Mouse (Mus musculus) forebrain, embryonic 14.5 days (tissue): Measurements from ENCODE around the gene Elf2. TPM values are rescaled to one million over a fixed set of nuclear protein-coding genes. Genes with fewer than 3 reads are reported as not detected.
A peak's percentile ranks its signal among the peaks of the same experiment; 100 is the strongest.

Experiments used
- ATAC-seq: fragments of 200-750 bp; cut with Nextera tagmentation; 2 replicates; pipeline ENCODE4 v1.8.0; 2017; ENCODE audit warnings: mild to moderate bottlenecking, moderate library complexity
- DNase-seq: peaks from one replicate; pipeline ENCODE4 v3.0.0-alpha.2; 2015; ENCODE audit warnings: low spot score
- H3K27ac ChIP-seq: fragments of 300-500 bp; sonication (generic); 2 replicates; pipeline ENCODE4 v1.5.1; 2014; ENCODE audit warnings: low read depth, mild to moderate bottlenecking, control low read depth, low read length, moderate library complexity
- H3K27me3 ChIP-seq: fragments of 300-500 bp; sonication (generic); replicated peaks from 2 replicates; pipeline ENCODE4 v1.6.1; 2014; ENCODE audit warnings: low read length, control low read depth, mixed read lengths; ENCODE audit not compliant: control insufficient read depth, insufficient read depth
- H3K36me3 ChIP-seq: fragments of 300-500 bp; sonication (generic); 2 replicates; pipeline ENCODE4 v1.6.1; 2014; ENCODE audit warnings: low read length, control low read depth; ENCODE audit not compliant: control insufficient read depth, insufficient read depth
- H3K4me1 ChIP-seq: fragments of 300-500 bp; sonication (generic); 2 replicates; pipeline ENCODE4 v1.6.1; 2014; ENCODE audit warnings: antibody characterized with exemption, low read length, control low read depth; ENCODE audit not compliant: control insufficient read depth, insufficient read depth
- H3K4me2 ChIP-seq: fragments of 300-500 bp; sonication (generic); 2 replicates; pipeline ENCODE4 v1.6.1; 2014; ENCODE audit warnings: mild to moderate bottlenecking, control low read depth, low read length
- H3K4me3 ChIP-seq: fragments of 300-500 bp; sonication (generic); 2 replicates; pipeline ENCODE4 v1.5.1; 2014; ENCODE audit warnings: low read depth, low read length, control low read depth
- H3K9ac ChIP-seq: fragments of 300-500 bp; sonication (generic); 2 replicates; pipeline ENCODE4 v1.6.1; 2014; ENCODE audit warnings: mild to moderate bottlenecking, low read length, control low read depth, moderate library complexity
- H3K9me3 ChIP-seq: fragments of 300-500 bp; sonication (generic); replicated peaks from 2 replicates; pipeline ENCODE4 v1.6.1; 2016; ENCODE audit warnings: low read length, control low read depth, mixed read lengths; ENCODE audit not compliant: control insufficient read depth
- WGBS: fragments of 180-500 bp; shearing (Covaris S2); extraction: QIAGEN DNeasy Blood & Tissue Kit; methylation state at CpG from one replicate; pipeline ENCODE4 v1.1.7; 2014; 5-methylcytosine and 5-hydroxymethylcytosine counted together
- polyA plus RNA-seq: library from polyadenylated mRNA; unstranded; fragments of >200 nt; fragmentation: Nextera tagmentation; extraction: Ambion mirVana; gene quantifications from 2 replicates; pipeline ENCODE4 v1.2.1, GENCODE M21; 2014

Elf2 gene
- polyA plus RNA-seq = 37.2 and 49.9 TPM in 2 replicates

GRCm38 (mm10) chr3:51340552-51341267, at the start of gene Elf2:
Gene Elf2, minus strand, starts transcription at chr3:51340663.
- peaks cover 5% of the 10 kb centered on the region; the same call in 1 of the 2 replicates for H3K4me1 ChIP-seq
- ATAC-seq (peak; percentile 86), DNase-seq (peak; percentile 92)
- H3K4me2 ChIP-seq = peak within 1 kb of the TSS; percentile 82
- H3K27ac ChIP-seq = peak within 1 kb of the TSS; percentile 100
- no peaks in the 10 kb centered on the region for H3K9me3 ChIP-seq
- H3K4me3 ChIP-seq = peak within 1 kb of the TSS; percentile 95
- H3K9ac ChIP-seq = peak within 1 kb of the TSS; percentile 95
- under 1% methylated on average over 54 of the region's 87 CpGs for WGBS
- H3K27me3 ChIP-seq = no peaks in the 10 kb centered on the region
- no peaks in the 10 kb centered on the region for H3K36me3 ChIP-seq

GRCm38 (mm10) chr3:51388904-51389303, 48.4 kb upstream of the Elf2 start:
- DNase-seq = no peak
- Histone ChIP-seq H3K36me3 (no peaks in the 10 kb centered on the region), H3K4me3 (no peak overlapping the region), H3K9me3 (no peaks in the 10 kb centered on the region), H3K4me2 (peak overlapping the region; percentile 15; the same call in 1 of the 2 replicates), H3K27ac (no peak overlapping the region), H3K27me3 (no peaks in the 10 kb centered on the region), H3K4me1 (no peaks in the 10 kb centered on the region), H3K9ac (no peak overlapping the region)
- no peak for ATAC-seq
- 9% methylated on average over 13 of the region's 13 CpGs for WGBS

DNA sequence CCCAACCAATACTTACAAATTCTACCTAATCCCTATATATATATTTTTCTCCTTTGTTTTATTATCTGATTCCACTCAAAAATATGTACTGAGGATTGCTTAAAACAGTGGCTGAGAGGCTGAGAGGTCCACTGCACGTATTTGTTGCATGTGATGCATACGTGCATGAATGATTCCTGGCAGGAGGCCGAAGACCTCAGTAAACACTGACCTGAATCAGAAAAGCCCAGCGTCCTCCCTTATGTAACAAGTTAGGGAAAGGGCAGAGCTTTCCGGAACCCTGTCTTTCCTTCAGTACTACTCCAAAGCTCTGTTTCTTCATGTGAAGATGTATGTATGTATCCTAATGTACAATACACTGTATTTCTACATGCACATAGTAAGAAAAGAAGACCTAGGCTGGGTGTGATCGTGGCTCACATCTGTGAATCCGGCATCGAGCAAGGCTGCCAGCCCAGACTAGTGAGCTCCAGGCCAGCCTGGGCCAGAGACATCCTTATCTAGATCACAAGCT, 47.5 kb upstream of the Elf2 start:
- Histone ChIP-seq H3K9me3 (no peaks in the 10 kb centered on the region), H3K27ac (no peak overlapping the region), H3K9ac (no peak overlapping the region), H3K36me3 (no peaks in the 10 kb centered on the region), H3K4me3 (no peak overlapping the region), H3K4me1 (no peaks in the 10 kb centered on the region), H3K27me3 (no peaks in the 10 kb centered on the region), H3K4me2 (no peak overlapping the region)
- ATAC-seq = no peak
- no peak for DNase-seq
- 48% methylated on average over 8 of the region's 8 CpGs for whole genome bisulfite sequencing

- Histone ChIP-seq H3K4me3 (no peak overlapping the region), H3K4me2 (no peak overlapping the region), H3K9me3 (no peaks in the 10 kb centered on the region), H3K27me3 (no peaks in the 10 kb centered on the region), H3K27ac (no peak overlapping the region), H3K36me3 (no peaks in the 10 kb centered on the region), H3K9ac (no peak overlapping the region), H3K4me1 (no peaks in the 10 kb centered on the region)
- 81% methylated on average over 3 of the region's 3 CpGs for WGBS
- no peak for ATAC-seq
- no peak for DNase-seq
These were observed 46.6 kb upstream of the Elf2 start for GRCm38 (mm10) chr3:51387134-51387451.

- Histone ChIP-seq H3K4me3 (no peak overlapping the region), H3K27ac (no peak overlapping the region), H3K36me3 (no peaks in the 10 kb centered on the region), H3K27me3 (no peaks in the 10 kb centered on the region), H3K4me2 (no peak overlapping the region), H3K9ac (no peak overlapping the region), H3K4me1 (no peaks in the 10 kb centered on the region), H3K9me3 (no peaks in the 10 kb centered on the region)
- WGBS = 51% methylated on average over 12 of the region's 12 CpGs
- DNase-seq (no peak), ATAC-seq (no peak)
These were observed 46.1 kb upstream of the Elf2 start for GRCm38 (mm10) chr3:51386441-51387133.

GRCm38 (mm10) chr3:51383409-51383808, 42.9 kb upstream of the Elf2 start:
- H3K27ac ChIP-seq = no peak overlapping the region
- no peak overlapping the region for H3K4me3 ChIP-seq
- no peaks in the 10 kb centered on the region for H3K36me3 ChIP-seq
- no peaks in the 10 kb centered on the region for H3K27me3 ChIP-seq
- H3K9ac ChIP-seq = no peak overlapping the region
- ATAC-seq = no peak
- H3K9me3 ChIP-seq = no peaks in the 10 kb centered on the region
- DNase-seq = no peak
- no peak overlapping the region for H3K4me2 ChIP-seq
- no peaks in the 10 kb centered on the region for H3K4me1 ChIP-seq
- 29% methylated on average over 12 of the region's 12 CpGs for WGBS

DNA sequence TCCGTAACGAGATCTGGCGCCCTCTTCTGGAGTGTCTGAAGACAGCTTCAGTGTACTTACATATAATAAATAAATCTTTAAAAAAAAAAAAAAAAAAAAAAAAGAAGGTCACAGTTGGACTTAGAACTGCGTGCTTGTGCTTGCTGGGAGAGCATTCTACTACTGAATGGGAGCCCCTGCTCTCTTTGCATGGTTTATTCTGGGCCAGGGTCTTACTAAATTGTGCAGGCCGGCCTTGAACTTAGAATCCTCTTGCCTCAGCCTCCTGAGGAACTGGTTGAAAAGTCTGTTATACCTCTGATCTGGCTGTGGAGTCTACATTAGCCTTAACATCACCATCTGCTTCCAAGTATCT, 40.2 kb upstream of the Elf2 start:
- Histone ChIP-seq H3K27me3 (no peaks in the 10 kb centered on the region), H3K36me3 (no peaks in the 10 kb centered on the region), H3K9me3 (no peaks in the 10 kb centered on the region), H3K4me3 (no peak overlapping the region), H3K4me2 (no peak overlapping the region), H3K9ac (no peak overlapping the region), H3K27ac (no peak overlapping the region), H3K4me1 (no peaks in the 10 kb centered on the region)
- DNase-seq (no peak), ATAC-seq (no peak)
- 78% methylated on average over 2 of the region's 5 CpGs for WGBS

GRCm38 (mm10) chr3:51379786-51380659, 39.6 kb upstream of the Elf2 start:
- Histone ChIP-seq H3K4me2 (no peak overlapping the region), H3K9ac (no peak overlapping the region), H3K4me1 (no peaks in the 10 kb centered on the region), H3K27me3 (no peaks in the 10 kb centered on the region), H3K4me3 (no peak overlapping the region), H3K27ac (no peak overlapping the region), H3K36me3 (no peaks in the 10 kb centered on the region), H3K9me3 (no peaks in the 10 kb centered on the region)
- no peak for DNase-seq
- WGBS = 90% methylated on average over 5 of the region's 5 CpGs
- no peak for ATAC-seq
